Mouse (Mus musculus): ENCODE data around the gene Snx27. TPM values are rescaled to one million over a fixed set of nuclear protein-coding genes. Genes with fewer than 3 reads are reported as not detected.

Gene Snx27
- total RNA-seq, 1 experiment: 33.1 TPM

- Histone ChIP-seq H3K27ac (ENCODE audit: insufficient read depth, low read depth, low read length, poor library complexity, severe bottlenecking) (no peak overlapping the region), H3K4me3 (ENCODE audit: insufficient read depth in 1 of 2, low read depth in 1 of 2, low read length in 2 of 2, poor library complexity in 1 of 2, severe bottlenecking in 1 of 2) (no peak overlapping the region), H3K9me3 (ENCODE audit: control insufficient read depth, insufficient read depth, low read depth, low read length) (no peaks in the 10 kb centered on the region), H3K36me3 (ENCODE audit: control insufficient read depth, insufficient read depth, low read length, poor library complexity, severe bottlenecking) (no peaks in the 10 kb centered on the region), H3K9ac (ENCODE audit: insufficient read depth, low read depth, low read length, poor library complexity, severe bottlenecking) (no peak overlapping the region), H3K4me1 (ENCODE audit: control insufficient read depth in 2 of 2, insufficient read depth in 2 of 2, low read length in 2 of 2, poor library complexity in 1 of 2) (peaks cover 2 to 8% of the 10 kb centered on the region in 2 experiments; a peak in 1 of 4 replicates)
- TF ChIP-seq HCFC1 (IDR thresholded peaks at IDR 0.05; ENCODE audit: borderline replicate concordance, insufficient read depth, low read length) (no peak), ZC3H11A (IDR thresholded peaks at IDR 0.05; ENCODE audit: borderline replicate concordance, low read depth, low read length) (no peak), MAFK (IDR thresholded peaks at IDR 0.05; ENCODE audit: insufficient read depth, low read depth, low read length) (no peak), ZNF384 (IDR thresholded peaks at IDR 0.05; ENCODE audit: low read depth, low read length) (no peak), CHD2 (IDR thresholded peaks at IDR 0.05; ENCODE audit: low read depth, low read length) (no peak)
- in situ Hi-C loops (cut with MboI; ENCODE audit: low sequenced_read_pairs in 2 of 2, unreplicated experiment in 2 of 2): no loop called here
- DNase-seq (ENCODE audit: low read depth, low spot score): no peak
Observed at GRCm38 (mm10) chr3:94485922-94486321, 96.6 kb downstream of the Snx27 start.

DNA sequence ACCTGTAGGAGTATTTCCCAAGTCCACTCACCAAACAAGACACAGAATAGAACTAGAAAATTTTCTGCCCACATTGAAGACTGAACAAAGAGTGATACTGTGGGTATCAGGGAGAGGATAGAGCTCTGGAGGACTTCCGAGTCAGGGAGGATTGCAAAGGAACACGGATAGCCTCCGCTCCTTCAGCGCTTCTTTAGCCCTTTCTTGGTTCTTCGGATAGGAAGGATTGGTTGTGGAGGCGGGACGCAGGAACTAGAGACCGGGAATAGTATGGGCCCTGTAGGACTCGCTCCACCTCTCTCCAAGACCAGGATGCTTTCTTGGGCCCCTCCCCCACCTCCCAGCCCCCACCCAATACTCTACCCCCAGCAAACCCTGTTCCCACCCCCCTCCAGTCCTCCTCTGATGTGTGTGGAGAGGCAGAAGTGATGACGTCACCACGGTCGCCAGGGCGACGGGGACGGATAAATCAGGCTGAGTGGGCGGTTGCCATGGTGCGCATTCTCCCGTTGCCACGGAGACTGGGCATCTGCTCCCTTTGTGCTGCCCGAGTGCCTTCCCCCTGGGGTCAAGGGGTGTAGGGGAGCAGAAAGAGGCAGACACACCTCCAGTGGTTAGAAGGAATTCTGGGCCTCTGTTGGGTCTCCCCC, 98.6 kb downstream of the Snx27 start:
- TF ChIP-seq ZC3H11A (IDR thresholded peaks at IDR 0.05; ENCODE audit: borderline replicate concordance, low read depth, low read length) (no peak), MAFK (IDR thresholded peaks at IDR 0.05; ENCODE audit: insufficient read depth, low read depth, low read length) (no peak), CHD2 (IDR thresholded peaks at IDR 0.05; ENCODE audit: low read depth, low read length) (no peak), ZNF384 (IDR thresholded peaks at IDR 0.05; ENCODE audit: low read depth, low read length) (no peak)
- Histone ChIP-seq H3K27ac (ENCODE audit: insufficient read depth, low read depth, low read length, poor library complexity, severe bottlenecking) (no peak overlapping the region), H3K9me3 (ENCODE audit: control insufficient read depth, insufficient read depth, low read depth, low read length) (no peaks in the 10 kb centered on the region), H3K9ac (ENCODE audit: insufficient read depth, low read depth, low read length, poor library complexity, severe bottlenecking) (no peak overlapping the region), H3K4me1 (ENCODE audit: control insufficient read depth in 2 of 2, insufficient read depth in 2 of 2, low read length in 2 of 2, poor library complexity in 1 of 2) (peaks cover 2 to 14% of the 10 kb centered on the region in 2 experiments; a peak in 1 of 4 replicates), H3K36me3 (ENCODE audit: control insufficient read depth, insufficient read depth, low read length, poor library complexity, severe bottlenecking) (no peaks in the 10 kb centered on the region), H3K4me3 (ENCODE audit: insufficient read depth in 1 of 2, low read depth in 1 of 2, low read length in 2 of 2, poor library complexity in 1 of 2, severe bottlenecking in 1 of 2) (no peak overlapping the region)
- in situ Hi-C loops (cut with MboI; ENCODE audit: low sequenced_read_pairs in 2 of 2, unreplicated experiment in 2 of 2): no loop called here
- DNase-seq (ENCODE audit: low read depth, low spot score): no peak

- Histone ChIP-seq H3K9ac (ENCODE audit: insufficient read depth, low read depth, low read length, poor library complexity, severe bottlenecking) (no peak overlapping the region), H3K4me1 (ENCODE audit: control insufficient read depth in 2 of 2, insufficient read depth in 2 of 2, low read length in 2 of 2, poor library complexity in 1 of 2) (peaks cover 2 to 14% of the 10 kb centered on the region in 2 experiments; a peak in 1 of 4 replicates), H3K36me3 (ENCODE audit: control insufficient read depth, insufficient read depth, low read length, poor library complexity, severe bottlenecking) (no peaks in the 10 kb centered on the region), H3K9me3 (ENCODE audit: control insufficient read depth, insufficient read depth, low read depth, low read length) (no peaks in the 10 kb centered on the region), H3K27ac (ENCODE audit: insufficient read depth, low read depth, low read length, poor library complexity, severe bottlenecking) (no peak overlapping the region), H3K4me3 (ENCODE audit: insufficient read depth in 1 of 2, low read depth in 1 of 2, low read length in 2 of 2, poor library complexity in 1 of 2, severe bottlenecking in 1 of 2) (no peak overlapping the region)
- no peak for DNase-seq (ENCODE audit: low read depth, low spot score)
- no peak for TF ChIP-seq CHD2 (IDR thresholded peaks at IDR 0.05; ENCODE audit: low read depth, low read length)
- no peak for TF ChIP-seq ZNF384 (IDR thresholded peaks at IDR 0.05; ENCODE audit: low read depth, low read length)
- in situ Hi-C loops (cut with MboI; ENCODE audit: low sequenced_read_pairs in 2 of 2, unreplicated experiment in 2 of 2): no loop called here
Observed at GRCm38 (mm10) chr3:94482764-94483385, 99.6 kb downstream of the Snx27 start.

GRCm38 (mm10) chr3:94481429-94481828, 101.1 kb downstream of the Snx27 start:
- Histone ChIP-seq H3K9me3 (ENCODE audit: control insufficient read depth, insufficient read depth, low read depth, low read length) (no peaks in the 10 kb centered on the region), H3K9ac (ENCODE audit: insufficient read depth, low read depth, low read length, poor library complexity, severe bottlenecking) (no peak overlapping the region), H3K4me3 (ENCODE audit: insufficient read depth in 1 of 2, low read depth in 1 of 2, low read length in 2 of 2, poor library complexity in 1 of 2, severe bottlenecking in 1 of 2) (no peak overlapping the region), H3K4me1 (ENCODE audit: control insufficient read depth in 2 of 2, insufficient read depth in 2 of 2, low read length in 2 of 2, poor library complexity in 1 of 2) (peaks cover 2 to 13% of the 10 kb centered on the region in 2 experiments; a peak in 1 of 4 replicates), H3K36me3 (ENCODE audit: control insufficient read depth, insufficient read depth, low read length, poor library complexity, severe bottlenecking) (no peaks in the 10 kb centered on the region), H3K27ac (ENCODE audit: insufficient read depth, low read depth, low read length, poor library complexity, severe bottlenecking) (no peak overlapping the region)
- TF ChIP-seq ZC3H11A (IDR thresholded peaks at IDR 0.05; ENCODE audit: borderline replicate concordance, low read depth, low read length) (no peak), ZNF384 (IDR thresholded peaks at IDR 0.05; ENCODE audit: low read depth, low read length) (no peak), MAFK (IDR thresholded peaks at IDR 0.05; ENCODE audit: insufficient read depth, low read depth, low read length) (no peak), CHD2 (IDR thresholded peaks at IDR 0.05; ENCODE audit: low read depth, low read length) (no peak), HCFC1 (IDR thresholded peaks at IDR 0.05; ENCODE audit: borderline replicate concordance, insufficient read depth, low read length) (no peak)
- no peak for DNase-seq (ENCODE audit: low read depth, low spot score)
- in situ Hi-C loops (cut with MboI; ENCODE audit: low sequenced_read_pairs in 2 of 2, unreplicated experiment in 2 of 2): no loop called here

All from ES-E14 (cell line).